Mouse (Mus musculus) CD4-positive, CD25-positive, alpha-beta regulatory T cell, adult 4 months (primary cell): Measurements from ENCODE around the gene C1qtnf12. TPM values are rescaled to one million over a fixed set of nuclear protein-coding genes. Genes with fewer than 3 reads are reported as not detected.
A peak's percentile ranks its signal among the peaks of the same experiment; 100 is the strongest.

Source experiments
- ATAC-seq: one replicate; pipeline ENCODE4 v1.8.0; 2017
- polyA plus RNA-seq, 2 experiments: library from polyadenylated mRNA; unstranded; fragments of 100-300 nt; shearing (Covaris generic); gene quantifications; one replicate each; pipeline ENCODE4 v1.2.1; 2017

C1qtnf12 gene
- polyA plus RNA-seq, 2 experiments from 2014 or later, result 7.6 TPM

DNA sequence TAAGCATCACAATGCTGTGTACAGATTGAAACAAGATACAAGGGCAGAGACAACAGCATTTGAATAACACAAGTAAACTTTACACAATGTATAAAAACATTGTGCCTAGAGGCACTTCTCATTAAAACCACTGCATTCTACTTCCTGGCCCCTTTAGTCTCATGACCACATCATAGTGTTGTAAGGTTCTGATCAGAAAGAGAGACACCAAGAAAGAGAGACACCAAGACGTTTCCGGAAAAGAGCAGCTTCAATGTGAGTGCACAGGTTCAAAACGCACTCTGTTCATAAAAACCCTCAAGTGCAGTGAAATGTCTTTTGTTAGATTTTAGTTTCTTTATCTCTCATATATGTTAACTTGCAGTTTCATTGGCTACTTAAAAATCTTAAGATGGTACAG, 42.0 kb downstream of the C1qtnf12 start:
- peak; percentile 86 for ATAC-seq

DNA sequence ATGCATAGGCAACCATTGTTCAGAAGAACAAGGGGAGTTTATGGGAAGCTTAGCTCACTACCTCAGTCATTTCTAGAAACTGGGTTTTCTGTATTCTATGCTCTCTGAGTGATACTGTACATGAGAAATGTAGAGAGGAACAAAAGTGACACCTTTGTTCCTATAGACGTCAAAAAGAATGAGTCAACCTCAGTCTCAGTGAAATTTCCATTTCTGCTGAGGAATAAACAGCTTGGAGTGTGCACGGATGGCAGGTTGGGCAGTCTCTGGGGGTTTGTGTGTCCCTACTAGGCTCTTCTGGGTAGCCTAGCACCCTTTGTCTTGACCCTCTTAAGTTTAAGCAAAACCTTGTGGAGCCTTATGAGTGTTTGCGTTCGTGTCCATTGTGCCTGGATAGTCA, 46.3 kb downstream of the C1qtnf12 start:
- ATAC-seq, result peak; percentile 50

DNA sequence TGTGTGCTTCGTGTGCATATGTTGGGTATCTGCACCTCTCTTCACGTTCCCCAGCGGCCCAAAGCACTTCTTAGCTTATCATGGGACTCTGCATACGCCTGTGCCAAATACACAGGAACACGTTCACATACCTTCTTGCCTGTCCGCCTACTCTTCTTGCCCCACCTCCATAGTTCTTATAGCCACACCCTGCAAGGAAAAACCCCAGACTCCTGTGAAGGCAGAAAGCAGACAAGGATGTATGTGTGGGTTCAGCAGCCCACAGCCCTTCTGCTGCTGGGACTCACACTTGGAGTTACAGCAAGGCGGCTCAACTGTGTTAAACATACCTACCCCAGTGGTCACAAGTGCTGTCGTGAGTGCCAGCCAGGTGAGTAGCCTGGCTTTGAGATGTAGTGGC, 51.5 kb downstream of the C1qtnf12 start, which contains the start of gene Tnfrsf4:
Gene Tnfrsf4 (plus strand): TSS at position 207 of the 400 bp plus-strand sequence.
- peak; percentile 78 for ATAC-seq

GRCm38 (mm10) chr4:156014436-156014835, 52.3 kb downstream of the C1qtnf12 start:
- ATAC-seq, result no peak

Other genes starting within 250 kb of the C1qtnf12 start
- under 1 TPM in 1 of 2 experiments, not detected in 1; 0.24 TPM for gene Tmem240, start 227.5 kb upstream of the C1qtnf12 start, polyA plus RNA-seq
- gene Atad3a, start 201.2 kb upstream of the C1qtnf12 start, polyA plus RNA-seq, result 10 to 100 TPM; 22.9 to 32.9 TPM
- gene Vwa1, start 187.6 kb upstream of the C1qtnf12 start, polyA plus RNA-seq, result under 1 TPM in 1 of 2 experiments, not detected in 1; 0.23 TPM
- gene Tmem88b, start 176.4 kb upstream of the C1qtnf12 start, polyA plus RNA-seq, result not detected
- gene Ankrd65, start 171.9 kb upstream of the C1qtnf12 start, polyA plus RNA-seq, result not detected
- gene Mrpl20, start 159.4 kb upstream of the C1qtnf12 start, polyA plus RNA-seq, result 100 to 1,000 TPM; 117 to 130 TPM
- gene Ccnl2, start 149.8 kb upstream of the C1qtnf12 start, polyA plus RNA-seq, result 100 to 1,000 TPM in 1 of 2 experiments, 10 to 100 TPM in 1; 99.1 to 124 TPM
- 100 to 1,000 TPM; 167 to 217 TPM for gene Aurkaip1, start 131.0 kb upstream of the C1qtnf12 start, polyA plus RNA-seq
- 1 to 10 TPM; 2.1 to 2.3 TPM for gene Mxra8, start 122.6 kb upstream of the C1qtnf12 start, polyA plus RNA-seq
- 1 to 10 TPM; 2.2 to 4.7 TPM for gene Dvl1, start 114.9 kb upstream of the C1qtnf12 start, polyA plus RNA-seq
- under 1 TPM; 0.62 to 0.66 TPM for gene Tas1r3, start 99.0 kb upstream of the C1qtnf12 start, polyA plus RNA-seq
- 10 to 100 TPM; 17.0 to 20.1 TPM for gene Cptp, start 92.9 kb upstream of the C1qtnf12 start, polyA plus RNA-seq
- 100 to 1,000 TPM in 1 of 2 experiments, 10 to 100 TPM in 1; 93.4 to 109 TPM for gene Ints11, start 92.8 kb upstream of the C1qtnf12 start, polyA plus RNA-seq
- gene Pusl1, start 70.5 kb upstream of the C1qtnf12 start, polyA plus RNA-seq, result 10 to 100 TPM; 22.1 to 27.6 TPM
- 1 to 10 TPM; 3.2 to 4.1 TPM for gene Acap3, start 70.5 kb upstream of the C1qtnf12 start, polyA plus RNA-seq
- 10 to 100 TPM; 21.6 to 29.7 TPM for gene Ube2j2, start 18.5 kb upstream of the C1qtnf12 start, polyA plus RNA-seq
- 1 to 10 TPM in 1 of 2 experiments, under 1 TPM in 1; 0.92 to 1.3 TPM for gene B3galt6, start 30.3 kb downstream of the C1qtnf12 start, polyA plus RNA-seq
- gene Sdf4, start 30.6 kb downstream of the C1qtnf12 start, polyA plus RNA-seq, result 100 to 1,000 TPM; 528 to 589 TPM
- gene Tnfrsf4, start 51.5 kb downstream of the C1qtnf12 start, polyA plus RNA-seq, result 1,000 to 10,000 TPM; 1,065 to 1,393 TPM
- gene Tnfrsf18, start 63.8 kb downstream of the C1qtnf12 start, polyA plus RNA-seq, result 100 to 1,000 TPM; 745 to 823 TPM
- gene Ttll10, start 97.1 kb downstream of the C1qtnf12 start, polyA plus RNA-seq, result under 1 TPM; 0.35 to 0.81 TPM
- gene 9430015G10Rik, start 147.7 kb downstream of the C1qtnf12 start, polyA plus RNA-seq, result 10 to 100 TPM; 17.4 to 29.4 TPM
- not detected for gene Rnf223, start 168.2 kb downstream of the C1qtnf12 start, polyA plus RNA-seq
- 1 to 10 TPM; 3.6 to 3.9 TPM for gene Agrn, start 235.2 kb downstream of the C1qtnf12 start, polyA plus RNA-seq
- gene Isg15, start 238.5 kb downstream of the C1qtnf12 start, polyA plus RNA-seq, result 10 to 100 TPM; 49.3 to 70.2 TPM
- 10 to 100 TPM in 1 of 2 experiments, 1 to 10 TPM in 1; 8.0 to 10.5 TPM for gene AW011738, start 241.0 kb downstream of the C1qtnf12 start, polyA plus RNA-seq